Mouse (Mus musculus) spleen, postnatal 10 days (tissue): Measurements from ENCODE around the gene Usf3.

ENCODE experiments used
- DNase-seq, 2 experiments: peaks; one replicate each; pipeline ENCODE4 v3.0.0; 2021 to 2022; ENCODE audit warnings: low spot score in 2 of 2

The Usf3 gene

DNA sequence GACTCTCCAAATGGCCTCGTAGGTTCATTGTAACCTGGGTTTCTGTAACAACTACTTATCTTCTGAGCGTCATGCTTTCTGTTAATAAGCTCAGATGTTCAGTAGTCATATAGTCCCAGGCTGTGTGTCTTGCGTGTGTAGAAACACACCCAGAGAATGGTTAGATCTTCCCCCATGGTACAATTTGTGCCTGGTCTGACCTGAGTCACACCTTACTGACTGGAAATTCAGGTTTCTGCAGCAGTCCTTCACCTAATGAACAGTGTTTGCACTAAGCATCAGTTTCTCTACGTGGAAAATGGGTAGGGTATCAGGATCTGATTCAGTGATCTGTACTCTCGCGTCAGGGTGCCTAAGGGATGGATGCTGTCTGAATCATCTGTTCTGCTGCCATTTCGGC, 60.0 kb downstream of the Usf3 start:
- no peak for DNase-seq

- DNase-seq = no peak
Observed at GRCm38 (mm10) chr16:44237836-44238235, 64.8 kb downstream of the Usf3 start.

- DNase-seq = no peak
Observed at GRCm38 (mm10) chr16:44238835-44239263, 65.8 kb downstream of the Usf3 start.

- DNase-seq = no peak
Observed at GRCm38 (mm10) chr16:44240406-44240805, 67.4 kb downstream of the Usf3 start.

GRCm38 (mm10) chr16:44242633-44243032, 69.6 kb downstream of the Usf3 start:
- peak; percentile 50 to 78 for DNase-seq

DNA sequence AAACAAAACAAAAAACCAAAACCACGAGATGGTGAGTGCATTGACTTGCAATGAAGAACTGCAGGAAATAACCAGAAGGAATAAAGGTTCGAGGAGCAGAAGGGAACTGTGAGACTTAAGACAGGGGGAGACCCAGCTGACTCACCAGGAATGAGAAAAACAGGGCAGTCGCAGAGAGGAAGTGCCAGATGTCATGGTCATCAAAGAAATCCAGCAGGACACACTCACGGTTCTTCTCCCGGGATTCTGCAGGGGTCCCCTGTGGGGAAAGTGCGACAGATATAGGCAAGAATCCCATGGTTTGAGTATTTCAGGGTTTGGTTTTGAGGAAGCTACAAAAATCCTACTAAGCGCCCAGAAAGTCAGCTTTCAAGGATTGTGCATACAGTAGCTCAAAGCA, 70.3 kb downstream of the Usf3 start:
- no peak for DNase-seq

- DNase-seq = no peak
Observed at GRCm38 (mm10) chr16:44249985-44250384, 76.9 kb downstream of the Usf3 start.

- DNase-seq = no peak
Observed at GRCm38 (mm10) chr16:44252735-44253134, 79.7 kb downstream of the Usf3 start.

DNA sequence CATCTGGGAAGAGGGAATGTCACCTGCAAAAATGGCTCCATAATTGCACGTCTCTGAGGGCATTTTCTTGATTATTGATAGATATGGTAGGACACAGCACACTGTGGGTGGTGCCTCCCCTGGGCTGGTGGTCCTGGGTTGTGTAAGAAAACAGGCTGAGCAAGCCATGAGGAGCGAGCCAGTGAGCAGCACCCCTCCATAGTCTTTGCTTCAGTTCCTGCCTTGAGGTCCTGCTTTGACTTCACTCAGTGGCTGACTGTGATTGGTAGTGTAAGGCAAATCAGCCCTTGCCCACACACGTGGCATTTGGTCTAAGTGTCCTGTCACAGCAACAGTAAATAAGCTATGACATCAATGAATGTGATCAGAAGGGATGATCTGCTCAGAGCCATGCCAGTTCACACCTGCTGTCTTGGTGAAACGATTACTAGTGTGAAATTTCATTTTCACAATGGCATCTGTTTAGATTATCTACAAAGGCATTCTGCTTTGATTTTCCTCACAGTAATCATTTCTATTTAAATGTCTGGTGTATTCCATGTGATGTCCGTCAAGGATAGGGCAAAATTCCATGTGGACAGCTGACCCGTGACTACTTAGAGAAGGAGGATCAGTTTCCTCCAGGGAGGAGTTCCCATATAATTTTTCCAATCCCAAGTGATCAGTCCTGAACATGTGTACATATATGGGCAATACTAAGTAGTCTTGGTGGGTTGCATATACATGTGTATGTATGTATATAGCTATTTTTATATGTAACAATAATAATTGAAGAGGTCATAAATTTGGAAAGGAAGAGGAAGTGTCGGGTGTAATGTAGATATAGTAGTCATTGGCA, 81.0 kb downstream of the Usf3 start:
- DNase-seq = no peak

- no peak for DNase-seq
Observed at GRCm38 (mm10) chr16:44254698-44255097, 81.7 kb downstream of the Usf3 start.

- no peak for DNase-seq
Observed at GRCm38 (mm10) chr16:44257476-44257875, 84.4 kb downstream of the Usf3 start.

DNA sequence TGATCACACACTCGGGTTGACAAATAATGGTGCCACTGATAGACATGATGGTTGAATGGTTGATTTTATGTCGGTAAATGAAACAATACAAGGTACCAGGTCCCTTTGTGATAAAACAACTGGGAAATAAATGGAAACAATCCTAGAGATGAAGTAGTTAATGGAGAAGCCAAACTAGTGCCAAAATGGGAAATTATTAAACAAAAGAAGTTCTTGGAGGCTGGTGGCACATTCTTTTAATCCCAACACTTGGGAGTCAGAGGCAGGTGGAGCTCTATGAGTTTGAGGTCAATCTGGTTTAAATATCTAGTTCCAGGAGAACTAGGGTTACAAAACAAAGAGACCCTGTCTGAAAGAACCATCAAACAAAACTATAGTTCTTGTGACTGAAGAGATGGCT, 91.9 kb downstream of the Usf3 start:
- DNase-seq = no peak

- DNase-seq = peak in 1 of 2 experiments; percentile 49
Observed at GRCm38 (mm10) chr16:44265562-44265961, 92.5 kb downstream of the Usf3 start.

GRCm38 (mm10) chr16:44268541-44269215, 95.6 kb downstream of the Usf3 start:
- no peak for DNase-seq

GRCm38 (mm10) chr16:44269578-44269977, 96.5 kb downstream of the Usf3 start:
- no peak for DNase-seq

DNA sequence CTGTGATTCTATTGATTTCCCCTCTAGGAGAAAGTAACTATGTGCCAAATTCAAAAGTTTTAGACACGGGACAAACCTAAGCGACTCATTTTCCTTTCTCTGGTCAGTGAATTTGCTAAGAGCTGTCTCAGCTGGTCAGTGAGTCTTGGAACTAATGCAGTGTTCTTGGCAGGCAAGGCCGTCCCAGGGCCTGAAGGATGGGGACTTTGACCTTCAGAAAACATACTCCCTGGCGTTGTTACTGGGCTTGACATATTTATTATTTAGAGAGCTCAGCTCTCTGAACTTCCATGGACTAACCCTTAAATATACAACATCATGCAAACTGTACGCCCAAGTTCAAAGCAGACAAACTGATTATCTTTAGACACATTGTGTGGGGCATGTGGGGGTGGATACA, 97.6 kb downstream of the Usf3 start:
- no peak for DNase-seq

DNA sequence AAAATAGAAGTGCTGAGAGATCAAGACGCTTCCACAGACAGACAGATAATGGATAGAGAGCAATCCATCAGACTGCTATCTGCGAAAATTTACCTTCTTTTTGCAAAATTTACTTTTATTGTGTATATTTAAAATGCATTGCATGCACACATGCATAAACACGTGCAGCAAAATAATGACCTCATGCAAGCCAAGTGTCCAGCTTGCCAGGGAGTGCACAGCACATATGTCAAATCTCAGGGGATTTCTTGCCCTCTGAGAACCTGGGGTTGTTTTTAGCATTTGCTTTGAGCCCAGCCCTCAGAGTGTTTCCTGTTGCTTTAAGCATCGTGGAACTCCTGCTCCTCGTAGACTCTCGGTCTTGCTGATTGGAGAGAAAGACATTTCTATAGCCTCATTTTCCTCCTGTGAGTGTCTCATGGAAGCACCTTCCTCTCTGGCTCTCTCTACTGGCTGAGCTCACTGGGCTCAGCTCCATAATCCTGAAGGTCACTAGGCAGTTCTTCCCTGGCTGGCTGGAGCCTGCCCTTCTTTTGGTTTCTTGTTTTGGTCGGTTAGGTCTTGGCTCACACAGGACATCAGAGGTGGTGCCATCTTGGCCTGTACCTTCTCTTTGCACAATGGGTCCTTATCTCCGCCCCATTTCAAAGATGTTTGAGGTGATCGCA, 98.5 kb downstream of the Usf3 start:
- DNase-seq = no peak
